Mouse (Mus musculus) urinary bladder, postnatal 36 days (tissue): ENCODE results near the gene Nxn.

ENCODE experiments used
- DNase-seq, 2 experiments: peaks; one replicate each; pipeline ENCODE4 v3.0.0; 2022; ENCODE audit warnings: low spot score in 2 of 2, mixed read lengths in 1 of 2

Gene Nxn

GRCm38 (mm10) chr11:76300862-76301261 is 98.1 kb downstream of the Nxn start:
- no peak for DNase-seq

GRCm38 (mm10) chr11:76298457-76299000 is 100.4 kb downstream of the Nxn start:
- no peak for DNase-seq

- no peak for DNase-seq
Measured at GRCm38 (mm10) chr11:76297252-76297651, 101.7 kb downstream of the Nxn start.

GRCm38 (mm10) chr11:76294836-76295235 is 104.1 kb downstream of the Nxn start:
- no peak for DNase-seq

- DNase-seq, result no peak
Measured at GRCm38 (mm10) chr11:76294078-76294477, 104.9 kb downstream of the Nxn start.

GRCm38 (mm10) chr11:76292831-76293230 is 106.1 kb downstream of the Nxn start:
- no peak for DNase-seq

- peak; percentile 63 to 71 for DNase-seq
Measured at GRCm38 (mm10) chr11:76292398-76292797, 106.5 kb downstream of the Nxn start.

GRCm38 (mm10) chr11:76291960-76292359 is 107.0 kb downstream of the Nxn start:
- DNase-seq, result no peak

- no peak for DNase-seq
Measured at GRCm38 (mm10) chr11:76290367-76290766, 108.6 kb downstream of the Nxn start.

GRCm38 (mm10) chr11:76288645-76289044 is 110.3 kb downstream of the Nxn start:
- no peak for DNase-seq

GRCm38 (mm10) chr11:76287301-76287700 is 111.6 kb downstream of the Nxn start:
- no peak for DNase-seq

GRCm38 (mm10) chr11:76286534-76287126 is 112.3 kb downstream of the Nxn start:
- DNase-seq, result no peak

- DNase-seq, result peak in 1 of 2 experiments; percentile 50
Measured at GRCm38 (mm10) chr11:76285431-76286075, 113.4 kb downstream of the Nxn start.

GRCm38 (mm10) chr11:76283841-76284240 is 115.1 kb downstream of the Nxn start:
- DNase-seq, result no peak

- no peak for DNase-seq
Measured at GRCm38 (mm10) chr11:76279971-76280370, 119.0 kb downstream of the Nxn start.

- DNase-seq, result no peak
Measured at GRCm38 (mm10) chr11:76278960-76279852, 119.7 kb downstream of the Nxn start.

GRCm38 (mm10) chr11:76272440-76272839 is 126.5 kb downstream of the Nxn start:
- no peak for DNase-seq

- no peak for DNase-seq
Measured at GRCm38 (mm10) chr11:76268521-76269065, 130.3 kb downstream of the Nxn start.

GRCm38 (mm10) chr11:76268001-76268459 is 130.9 kb downstream of the Nxn start:
- no peak for DNase-seq

- no peak for DNase-seq
Measured at GRCm38 (mm10) chr11:76267550-76267949, 131.4 kb downstream of the Nxn start.

- DNase-seq, result no peak
Measured at GRCm38 (mm10) chr11:76262611-76263351, 136.2 kb downstream of the Nxn start.
